Mouse (Mus musculus) heart, postnatal 0 days (tissue): ENCODE measurements at regions not wholly inside any gene's neighbourhood (a gene's known extent, or its start where the extent isn't known, plus 50 kb on each side); places are given as distances from the start of the nearest gene placed in this dataset.

ENCODE experiments used
- ATAC-seq: fragments of 200-750 bp; cut with Nextera tagmentation; 2 replicates; pipeline ENCODE4 v1.8.0; 2017; ENCODE audit warnings: low read depth, moderate number of reproducible peaks, moderate library complexity; ENCODE audit not compliant: insufficient read depth
- DNase-seq: peaks from one replicate; pipeline ENCODE4 v3.0.0-alpha.2; 2016; ENCODE audit warnings: low spot score
- H3K27ac ChIP-seq: fragments of 300-500 bp; sonication (generic); 2 replicates; pipeline ENCODE4 v1.5.1; 2014; ENCODE audit warnings: low read depth, mild to moderate bottlenecking
- H3K27me3 ChIP-seq: fragments of 300-500 bp; sonication (generic); 2 replicates; pipeline ENCODE4 v1.6.1; 2014; ENCODE audit warnings: low read length, mixed read lengths; ENCODE audit not compliant: control insufficient read depth, insufficient read depth
- H3K36me3 ChIP-seq: fragments of 300-500 bp; sonication (generic); replicated peaks from 2 replicates; pipeline ENCODE4 v1.6.1; 2014; ENCODE audit warnings: low read length, mixed read lengths; ENCODE audit not compliant: control insufficient read depth, insufficient read depth
- H3K4me1 ChIP-seq: fragments of 300-500 bp; sonication (generic); 2 replicates; pipeline ENCODE4 v1.6.1; 2014; ENCODE audit warnings: antibody characterized with exemption; ENCODE audit not compliant: control insufficient read depth, insufficient read depth
- H3K4me2 ChIP-seq: fragments of 300-500 bp; sonication (generic); 2 replicates; pipeline ENCODE4 v1.6.1; 2014; ENCODE audit warnings: low read depth, mild to moderate bottlenecking, low read length, moderate library complexity
- H3K4me3 ChIP-seq: fragments of 300-500 bp; sonication (generic); 2 replicates; pipeline ENCODE4 v1.5.1; 2014; ENCODE audit warnings: low read depth, low read length
- H3K9ac ChIP-seq: fragments of 300-500 bp; sonication (generic); replicated peaks from 2 replicates; pipeline ENCODE4 v1.6.1; 2014; ENCODE audit warnings: low read depth, low read length, mixed read lengths
- H3K9me3 ChIP-seq: fragments of 300-500 bp; sonication (generic); replicated peaks from 2 replicates; pipeline ENCODE4 v1.6.1; 2016; ENCODE audit warnings: low read length; ENCODE audit not compliant: control insufficient read depth
- CTCF ChIP-seq: IDR thresholded peaks from 2 replicates; pipeline ENCODE4 v1.5.1; 2016; ENCODE audit warnings: antibody characterized with exemption, control low read depth, low read depth
- EP300 ChIP-seq: IDR thresholded peaks from 2 replicates; pipeline ENCODE4 v1.6.1; 2016; ENCODE audit warnings: antibody characterized with exemption, low read depth
- WGBS: fragments of 180-500 bp; shearing (Covaris S2); extraction: QIAGEN DNeasy Blood & Tissue Kit; methylation state at CpG from one replicate; pipeline ENCODE4 v1.1.7; 2014; 5-methylcytosine and 5-hydroxymethylcytosine counted together

DNA sequence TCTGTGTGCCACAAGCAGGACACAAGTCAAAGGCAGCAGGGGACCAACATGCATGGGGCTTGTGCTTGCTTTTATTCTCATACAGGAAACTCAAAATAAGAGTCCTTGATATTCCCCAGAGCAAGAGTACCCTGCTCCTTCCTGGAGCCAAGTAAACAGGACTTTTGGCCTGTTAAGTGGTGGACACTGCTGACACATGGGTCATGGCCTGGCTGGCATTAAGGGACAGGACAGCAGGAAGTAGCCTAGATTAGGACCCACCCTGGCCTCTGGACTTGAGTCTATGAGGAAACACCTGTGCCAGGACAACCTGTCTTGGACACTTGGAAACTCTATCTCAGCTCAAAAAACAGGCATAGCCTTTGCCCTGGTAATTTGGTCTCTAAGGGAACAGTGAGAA is 181.0 kb upstream of the Jun start:
- H3K27me3 ChIP-seq = no peaks in the 10 kb centered on the region
- no peak overlapping the region for H3K9ac ChIP-seq
- no peaks in the 10 kb centered on the region for H3K4me1 ChIP-seq
- no peak overlapping the region for H3K4me3 ChIP-seq
- H3K9me3 ChIP-seq = no peaks in the 10 kb centered on the region
- H3K27ac ChIP-seq = no peak overlapping the region
- H3K36me3 ChIP-seq = no peaks in the 10 kb centered on the region
- H3K4me2 ChIP-seq = no peak overlapping the region
- TF ChIP-seq CTCF (no peak), EP300 (no peak)
- DNase-seq (no peak), ATAC-seq (no peak)

DNA sequence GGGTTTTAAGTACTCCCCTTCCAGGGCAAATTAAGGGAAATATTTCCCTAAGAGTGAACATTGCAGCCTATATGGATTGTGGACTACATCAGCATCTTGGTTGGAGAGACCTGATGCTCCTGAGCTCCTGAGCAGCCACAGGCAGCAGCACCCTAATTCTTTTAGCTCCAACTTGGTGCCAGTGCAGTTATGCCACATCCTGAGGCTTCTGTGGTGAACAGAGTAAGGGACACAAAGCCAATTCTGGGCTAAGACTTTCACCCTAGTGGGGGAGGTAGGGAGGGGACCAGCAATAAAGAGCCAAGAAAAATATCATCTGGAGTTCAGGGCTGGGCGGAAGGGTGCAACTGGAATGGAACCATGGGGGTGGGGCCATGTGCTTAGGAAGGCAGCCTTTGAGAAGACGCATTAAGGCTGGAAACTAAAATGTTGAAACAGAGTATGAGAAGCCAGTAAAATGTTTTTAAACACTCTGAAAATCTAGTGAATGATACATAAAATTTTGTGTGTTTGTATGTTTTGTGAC is 182.1 kb upstream of the Jun start:
- H3K4me3 ChIP-seq = no peak overlapping the region
- TF ChIP-seq EP300 (no peak), CTCF (no peak)
- H3K4me1 ChIP-seq = no peaks in the 10 kb centered on the region
- no peak overlapping the region for H3K4me2 ChIP-seq
- no peaks in the 10 kb centered on the region for H3K27me3 ChIP-seq
- no peak overlapping the region for H3K27ac ChIP-seq
- 65% methylated on average over 2 of the region's 2 CpGs for WGBS
- H3K9ac ChIP-seq = no peak overlapping the region
- H3K36me3 ChIP-seq = no peaks in the 10 kb centered on the region
- ATAC-seq (no peak), DNase-seq (peak; percentile 9)
- H3K9me3 ChIP-seq = no peaks in the 10 kb centered on the region

GRCm38 (mm10) chr4:95247977-95248376 is 196.0 kb upstream of the Jun start:
- H3K4me1 ChIP-seq = no peaks in the 10 kb centered on the region
- ATAC-seq (no peak), DNase-seq (no peak)
- no peak overlapping the region for H3K4me2 ChIP-seq
- no peaks in the 10 kb centered on the region for H3K27me3 ChIP-seq
- WGBS = 42% methylated on average over 1 of the region's 1 CpGs
- no peaks in the 10 kb centered on the region for H3K36me3 ChIP-seq
- no peaks in the 10 kb centered on the region for H3K9me3 ChIP-seq
- no peak overlapping the region for H3K4me3 ChIP-seq
- TF ChIP-seq CTCF = no peak
- TF ChIP-seq EP300 = no peak
- no peak overlapping the region for H3K9ac ChIP-seq
- no peak overlapping the region for H3K27ac ChIP-seq

DNA sequence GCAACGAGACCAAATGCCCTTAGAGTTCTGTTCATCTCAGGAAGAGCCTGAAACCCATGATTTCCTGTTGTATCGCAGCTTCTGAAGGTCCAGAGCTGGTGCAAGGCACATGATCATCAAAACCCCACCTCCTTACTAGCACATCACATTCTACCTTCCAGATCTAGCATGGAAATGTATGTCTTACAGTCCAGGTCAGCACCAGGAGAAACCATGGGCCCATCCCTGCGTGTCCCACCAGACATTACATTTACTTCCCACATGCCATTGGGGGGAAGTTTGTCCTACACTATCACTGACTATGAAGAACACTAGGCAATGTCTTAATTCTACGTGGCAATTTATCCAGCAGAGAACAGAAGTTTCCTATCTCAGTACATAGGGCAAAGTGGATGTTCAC is 197.0 kb upstream of the Jun start:
- ATAC-seq (no peak), DNase-seq (no peak)
- WGBS = 76% methylated on average over 4 of the region's 4 CpGs
- Histone ChIP-seq H3K27me3 (no peaks in the 10 kb centered on the region), H3K27ac (no peak overlapping the region), H3K36me3 (no peaks in the 10 kb centered on the region), H3K4me1 (no peaks in the 10 kb centered on the region), H3K9ac (no peak overlapping the region), H3K9me3 (no peaks in the 10 kb centered on the region), H3K4me2 (no peak overlapping the region), H3K4me3 (no peak overlapping the region)
- TF ChIP-seq CTCF = no peak
- no peak for TF ChIP-seq EP300

- H3K9me3 ChIP-seq = no peaks in the 10 kb centered on the region
- DNase-seq = no peak
- WGBS = 63% methylated on average over 1 of the region's 1 CpGs
These were observed 198.1 kb upstream of the Jun start for GRCm38 (mm10) chr4:95250083-95250482.

DNA sequence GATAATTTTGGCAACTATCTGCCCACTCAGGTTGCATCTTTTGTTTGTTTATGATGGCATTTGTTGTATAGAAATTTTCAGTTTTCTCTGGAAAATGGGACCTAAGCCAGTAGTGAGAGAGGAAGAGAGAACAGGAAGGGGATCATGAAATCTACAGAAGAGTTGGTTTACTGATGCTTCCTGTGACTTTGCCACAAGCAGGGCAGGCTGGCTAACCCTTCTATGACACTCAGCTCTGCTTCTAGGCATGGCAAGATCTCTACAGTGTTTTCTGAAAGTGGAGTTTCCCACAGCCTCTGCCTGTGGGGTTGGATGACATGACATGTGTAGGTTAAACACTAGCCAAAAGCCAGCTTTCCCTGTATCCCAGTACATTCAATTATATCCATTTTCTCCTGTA is 217.7 kb upstream of the Jun start:
- Histone ChIP-seq H3K4me3 (no peak overlapping the region), H3K9ac (no peak overlapping the region), H3K4me2 (no peak overlapping the region), H3K36me3 (no peaks in the 10 kb centered on the region), H3K9me3 (no peaks in the 10 kb centered on the region), H3K4me1 (no peaks in the 10 kb centered on the region), H3K27ac (no peak overlapping the region), H3K27me3 (no peaks in the 10 kb centered on the region)
- ATAC-seq (no peak), DNase-seq (no peak)
- TF ChIP-seq EP300 = no peak

More at GRCm38 (mm10) chr4:95250083-95250482, 198.1 kb upstream of the Jun start:
- Histone ChIP-seq H3K4me1 (no peaks in the 10 kb centered on the region), H3K36me3 (no peaks in the 10 kb centered on the region), H3K4me3 (no peak overlapping the region), H3K4me2 (no peak overlapping the region), H3K27me3 (no peaks in the 10 kb centered on the region), H3K9ac (no peak overlapping the region), H3K27ac (no peak overlapping the region)
- ATAC-seq = no peak
- TF ChIP-seq EP300 = no peak
- TF ChIP-seq CTCF = no peak
